Mouse (Mus musculus) forebrain, embryonic 10.5 days (tissue): ENCODE results near the gene Cemip. TPM values are rescaled to one million over a fixed set of nuclear protein-coding genes. Genes with fewer than 3 reads are reported as not detected.

ENCODE experiments used
- DNase-seq: peaks from one replicate; pipeline ENCODE4 v3.0.0-alpha.2; 2017; ENCODE audit warnings: low spot score; ENCODE audit errors: extremely low spot score
- H3K27ac ChIP-seq: fragments of 300-500 bp; sonication (generic); 2 replicates; pipeline ENCODE4 v1.5.1; 2016; ENCODE audit warnings: mild to moderate bottlenecking
- H3K27me3 ChIP-seq: fragments of 300-500 bp; sonication (generic); 2 replicates; pipeline ENCODE4 v1.6.1; 2016; ENCODE audit warnings: mild to moderate bottlenecking; ENCODE audit not compliant: poor library complexity, severe bottlenecking
- H3K36me3 ChIP-seq: fragments of 300-500 bp; sonication (generic); replicated peaks from 2 replicates; pipeline ENCODE4 v1.6.1; 2016; ENCODE audit warnings: mild to moderate bottlenecking, moderate library complexity
- H3K4me1 ChIP-seq: fragments of 300-500 bp; sonication (generic); 2 replicates; pipeline ENCODE4 v1.6.1; 2016
- H3K4me3 ChIP-seq: fragments of 300-500 bp; sonication (generic); 2 replicates; pipeline ENCODE4 v1.5.1; 2016; ENCODE audit warnings: mild to moderate bottlenecking, moderate library complexity
- H3K9me3 ChIP-seq: fragments of 300-500 bp; sonication (generic); 2 replicates; pipeline ENCODE4 v1.6.1; 2016; ENCODE audit warnings: mild to moderate bottlenecking, moderate library complexity
- WGBS: fragments of 180-500 bp; shearing (Covaris S2); methylation state at CpG from one replicate; pipeline ENCODE4 v1.1.7; 2016; 5-methylcytosine and 5-hydroxymethylcytosine counted together
- polyA plus RNA-seq: library from polyadenylated mRNA; unstranded; fragments of >200 nt; fragmentation: Nextera tagmentation; extraction: Ambion mirVana; gene quantifications from 2 replicates; pipeline ENCODE4 v1.2.1, GENCODE M21; 2016

Cemip gene
- polyA plus RNA-seq, 1 experiment from 2014 or later = 0.14 TPM

GRCm38 (mm10) chr7:84015050-84015449 is 71.3 kb downstream of the Cemip start:
- Histone ChIP-seq H3K36me3 (no peaks in the 10 kb centered on the region), H3K4me3 (no peak overlapping the region), H3K9me3 (no peaks in the 10 kb centered on the region), H3K27me3 (no peaks in the 10 kb centered on the region), H3K27ac (no peak overlapping the region), H3K4me1 (peaks cover 4% of the 10 kb centered on the region; the same call in 1 of the 2 replicates)
- no peak for DNase-seq
- WGBS = 85% methylated on average over 1 of the region's 1 CpGs

GRCm38 (mm10) chr7:84013656-84014055 is 72.6 kb downstream of the Cemip start:
- 0 out of 2 replicates have a peak, but pooled peaks cover 4% of the 10 kb centered on the region for H3K4me1 ChIP-seq
- no peak overlapping the region for H3K27ac ChIP-seq
- H3K9me3 ChIP-seq = no peaks in the 10 kb centered on the region
- 88% methylated on average over 4 of the region's 4 CpGs for WGBS
- H3K27me3 ChIP-seq = no peaks in the 10 kb centered on the region
- DNase-seq = no peak
- no peak overlapping the region for H3K4me3 ChIP-seq
- H3K36me3 ChIP-seq = no peaks in the 10 kb centered on the region

GRCm38 (mm10) chr7:84004357-84004756 is 81.9 kb downstream of the Cemip start:
- 68% methylated on average over 6 of the region's 6 CpGs for WGBS
- no peaks in the 10 kb centered on the region for H3K36me3 ChIP-seq
- no peak for DNase-seq

GRCm38 (mm10) chr7:84001516-84001915 is 84.8 kb downstream of the Cemip start:
- Histone ChIP-seq H3K4me1 (peaks cover 4% of the 10 kb centered on the region), H3K4me3 (no peak overlapping the region), H3K27ac (no peak overlapping the region), H3K9me3 (no peaks in the 10 kb centered on the region), H3K36me3 (no peaks in the 10 kb centered on the region), H3K27me3 (no peaks in the 10 kb centered on the region)
- 89% methylated on average over 3 of the region's 3 CpGs for WGBS
- no peak for DNase-seq

More at GRCm38 (mm10) chr7:84004357-84004756, 81.9 kb downstream of the Cemip start:
- Histone ChIP-seq H3K27ac (peak overlapping the region; percentile 30; the same call in 1 of the 2 replicates), H3K4me3 (no peak overlapping the region), H3K27me3 (no peaks in the 10 kb centered on the region), H3K9me3 (no peaks in the 10 kb centered on the region), H3K4me1 (peaks cover 4% of the 10 kb centered on the region)

- Histone ChIP-seq H3K4me3 (no peak overlapping the region), H3K27ac (no peak overlapping the region), H3K27me3 (no peaks in the 10 kb centered on the region), H3K4me1 (peaks cover 4% of the 10 kb centered on the region), H3K9me3 (no peaks in the 10 kb centered on the region), H3K36me3 (no peaks in the 10 kb centered on the region)
- 96% methylated on average over 2 of the region's 2 CpGs for WGBS
- no peak for DNase-seq
Observed at GRCm38 (mm10) chr7:84000671-84001070, 85.6 kb downstream of the Cemip start.

- Histone ChIP-seq H3K4me3 (no peak overlapping the region), H3K4me1 (peaks cover 4% of the 10 kb centered on the region), H3K27me3 (no peaks in the 10 kb centered on the region), H3K9me3 (no peaks in the 10 kb centered on the region), H3K27ac (no peak overlapping the region), H3K36me3 (no peaks in the 10 kb centered on the region)
- 94% methylated on average over 1 of the region's 1 CpGs for WGBS
- no peak for DNase-seq
Observed at GRCm38 (mm10) chr7:83999647-84000046, 86.7 kb downstream of the Cemip start.

GRCm38 (mm10) chr7:83994348-83994747 is 92.0 kb downstream of the Cemip start:
- no peak for DNase-seq
- Histone ChIP-seq H3K4me3 (no peak overlapping the region), H3K4me1 (no peaks in the 10 kb centered on the region), H3K9me3 (no peaks in the 10 kb centered on the region), H3K27me3 (no peaks in the 10 kb centered on the region), H3K27ac (no peak overlapping the region), H3K36me3 (no peaks in the 10 kb centered on the region)
- 91% methylated on average over 1 of the region's 1 CpGs for WGBS

- Histone ChIP-seq H3K4me3 (no peak overlapping the region), H3K4me1 (no peaks in the 10 kb centered on the region), H3K27me3 (no peaks in the 10 kb centered on the region), H3K27ac (no peak overlapping the region), H3K36me3 (no peaks in the 10 kb centered on the region), H3K9me3 (no peaks in the 10 kb centered on the region)
- no peak for DNase-seq
- WGBS = 93% methylated on average over 4 of the region's 4 CpGs
Observed at GRCm38 (mm10) chr7:83989294-83989693, 97.0 kb downstream of the Cemip start.

GRCm38 (mm10) chr7:83985751-83986150 is 100.6 kb downstream of the Cemip start:
- no peaks in the 10 kb centered on the region for H3K36me3 ChIP-seq
- H3K4me3 ChIP-seq = no peak overlapping the region
- H3K27ac ChIP-seq = no peak overlapping the region
- H3K4me1 ChIP-seq = no peaks in the 10 kb centered on the region
- no peak for DNase-seq
- H3K27me3 ChIP-seq = no peaks in the 10 kb centered on the region
- no peaks in the 10 kb centered on the region for H3K9me3 ChIP-seq
- WGBS = 70% methylated on average over 2 of the region's 2 CpGs

- Histone ChIP-seq H3K27me3 (no peaks in the 10 kb centered on the region), H3K9me3 (no peaks in the 10 kb centered on the region), H3K36me3 (no peaks in the 10 kb centered on the region), H3K27ac (no peak overlapping the region), H3K4me1 (no peaks in the 10 kb centered on the region), H3K4me3 (no peak overlapping the region)
- DNase-seq = no peak
- 85% methylated on average over 2 of the region's 2 CpGs for WGBS
Observed at GRCm38 (mm10) chr7:83982566-83982965, 103.7 kb downstream of the Cemip start.

- no peak overlapping the region for H3K4me3 ChIP-seq
- 65% methylated on average over 1 of the region's 1 CpGs for WGBS
Observed at GRCm38 (mm10) chr7:83978945-83979536, 107.3 kb downstream of the Cemip start.

GRCm38 (mm10) chr7:83978410-83978809 is 107.9 kb downstream of the Cemip start:
- WGBS = 83% methylated on average over 1 of the region's 1 CpGs
- H3K4me3 ChIP-seq = no peak overlapping the region
- no peak overlapping the region for H3K27ac ChIP-seq
- no peaks in the 10 kb centered on the region for H3K27me3 ChIP-seq
- H3K36me3 ChIP-seq = no peaks in the 10 kb centered on the region
- no peak for DNase-seq
- no peaks in the 10 kb centered on the region for H3K4me1 ChIP-seq
- H3K9me3 ChIP-seq = no peaks in the 10 kb centered on the region

More at GRCm38 (mm10) chr7:83978945-83979536, 107.3 kb downstream of the Cemip start:
- no peak overlapping the region for H3K27ac ChIP-seq
- H3K36me3 ChIP-seq = no peaks in the 10 kb centered on the region
- no peaks in the 10 kb centered on the region for H3K9me3 ChIP-seq
- no peaks in the 10 kb centered on the region for H3K4me1 ChIP-seq
- H3K27me3 ChIP-seq = no peaks in the 10 kb centered on the region
- no peak for DNase-seq

- Histone ChIP-seq H3K9me3 (no peaks in the 10 kb centered on the region), H3K27me3 (no peaks in the 10 kb centered on the region), H3K36me3 (no peaks in the 10 kb centered on the region), H3K4me3 (no peak overlapping the region), H3K4me1 (peaks cover 3% of the 10 kb centered on the region; the same call in 1 of the 2 replicates), H3K27ac (no peak overlapping the region)
- DNase-seq = no peak
- 78% methylated on average over 6 of the region's 6 CpGs for WGBS
Observed at GRCm38 (mm10) chr7:83976413-83976958, 109.8 kb downstream of the Cemip start.
